Mouse (Mus musculus): ENCODE data around the gene Btnl9. TPM values are rescaled to one million over a fixed set of nuclear protein-coding genes. Genes with fewer than 3 reads are reported as not detected.
"Not testable (repeated sequence)": the region's sequence is repeated elsewhere in the genome, so short reads cannot be mapped to it uniquely, and the experiment has no call there.

The Btnl9 gene
- polyA plus RNA-seq, 1 experiment from 2014 or later: not detected

DNA sequence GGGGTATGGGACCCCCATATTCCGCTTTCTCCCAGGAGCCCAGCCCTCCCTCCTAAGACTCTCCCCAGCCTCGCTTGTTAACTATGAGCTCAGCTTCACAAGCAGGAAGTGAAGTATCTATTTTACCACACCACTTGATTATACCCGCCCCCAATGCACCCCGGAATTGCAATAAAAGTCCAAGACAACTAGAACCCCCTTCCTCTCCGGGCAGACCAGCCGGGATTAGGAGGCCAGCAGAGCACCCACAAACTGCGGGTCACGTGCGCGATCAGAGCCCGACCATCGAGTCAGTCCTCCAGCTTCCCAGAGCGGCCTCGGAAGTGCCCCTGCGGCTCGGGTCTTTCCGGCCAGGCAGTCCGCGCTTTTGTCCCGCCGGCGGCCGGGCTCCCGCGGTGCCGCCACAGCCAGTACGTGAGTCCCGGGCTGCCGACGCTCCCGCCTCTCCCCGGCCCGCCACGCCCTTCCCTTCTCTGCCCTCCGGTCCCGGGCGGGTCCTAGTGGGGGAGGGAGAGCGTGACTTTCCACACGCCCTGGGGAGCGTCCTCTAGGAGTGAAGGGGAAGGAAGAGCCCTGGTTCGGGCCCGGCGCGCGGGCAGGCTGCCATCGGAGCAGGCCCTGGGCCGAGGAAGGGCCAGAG lies 16.3 kb upstream of the Btnl9 start, which contains the start of gene Zfp62:
Gene Zfp62 (plus strand): TSS at position 164 of the 640 bp plus-strand sequence.
- peak; percentile 95 for ATAC-seq
- ChIA-PET CTCF (interaction anchor here (0.7 to 1.1 kb wide), 5 partner anchors 12 to 68 kb away, joined by 3 to 5 read pairs (median 3); no protein-coding TSS in a partner anchor), POLR2A (interaction anchor here (0.6 to 1.3 kb wide), 9 partner anchors 12 to 118 kb away, joined by 3 to 6 read pairs (median 4); no protein-coding TSS in a partner anchor)
- in situ Hi-C loops (cut with MboI; ENCODE audit: low pct_unique_long_range_greater_than_20kb): no loop called here
- TF ChIP-seq CTCF (IDR thresholded peaks at IDR 0.05): no peak
- DNase-seq (ENCODE audit: low read depth, low spot score): peak; percentile 57
- no peaks in the 10 kb centered on the region for H3K27me3 ChIP-seq

DNA sequence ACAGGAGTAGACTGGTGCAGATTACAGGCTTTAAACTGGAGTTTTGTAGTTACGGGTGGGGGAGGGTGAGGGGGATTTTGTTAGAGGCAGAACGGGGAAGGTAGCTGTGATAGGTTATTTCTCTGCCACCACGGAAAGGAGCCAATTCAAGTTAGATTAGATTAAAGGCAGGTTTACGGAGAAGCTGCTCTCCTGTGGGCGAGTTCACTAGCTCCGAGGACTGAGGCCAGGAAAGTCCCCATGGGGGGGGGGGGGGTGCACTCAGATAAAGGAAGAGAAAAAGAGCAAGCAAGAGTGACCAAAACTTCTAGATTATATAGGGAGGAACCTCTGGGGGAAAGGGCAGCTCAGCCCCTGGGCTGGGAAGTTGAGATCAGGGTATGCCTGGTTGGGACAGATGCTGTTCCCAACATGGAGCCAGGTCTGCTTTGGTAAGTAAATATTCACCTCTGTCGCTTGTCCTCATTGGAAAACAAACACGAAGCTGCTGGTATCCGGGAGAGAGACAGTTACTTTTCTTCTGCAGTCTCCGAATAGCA lies 15.6 kb upstream of the Btnl9 start:
- no peak for DNase-seq (ENCODE audit: low read depth, low spot score)
- ATAC-seq: no peak
- CTCF ChIA-PET: interaction anchor here (0.8 to 2.3 kb wide), 5 partner anchors 12 to 69 kb away, joined by 3 to 10 read pairs (median 3); no protein-coding TSS in a partner anchor

DNA sequence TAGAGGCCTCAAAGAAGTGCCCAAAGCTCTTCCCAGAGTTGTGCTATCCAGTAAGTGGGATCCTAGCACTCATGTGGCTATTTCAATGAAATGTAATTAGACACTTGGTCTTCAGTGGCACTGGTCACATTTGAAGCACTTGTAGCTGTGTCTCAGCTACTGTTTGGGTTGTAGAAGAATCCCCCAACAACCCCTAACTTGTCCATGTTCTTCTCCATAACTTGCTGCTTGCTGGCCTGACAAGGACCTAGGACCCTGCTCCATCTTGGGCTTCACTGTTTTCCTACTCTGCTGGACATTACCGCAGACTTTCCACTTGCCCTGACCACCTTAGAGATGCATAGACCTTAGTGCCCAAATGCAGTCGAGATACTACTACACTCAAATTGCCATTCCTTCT lies 15.1 kb upstream of the Btnl9 start:
- ATAC-seq (no peak), DNase-seq (ENCODE audit: low read depth, low spot score) (no peak)
- TF ChIP-seq CTCF (IDR thresholded peaks at IDR 0.05): no peak
- H3K27me3 ChIP-seq: no peaks in the 10 kb centered on the region
- POLR2A ChIA-PET: interaction anchor here (0.8 to 1.3 kb wide), 4 partner anchors 21 to 62 kb away, joined by 3 to 4 read pairs (median 4); no protein-coding TSS in a partner anchor
- in situ Hi-C loops (cut with MboI; ENCODE audit: low pct_unique_long_range_greater_than_20kb): no loop called here
- CTCF ChIA-PET: interaction anchor here (1.1 to 2.3 kb wide), 3 partner anchors 11 to 69 kb away, joined by 3 to 10 read pairs (median 5); no protein-coding TSS in a partner anchor

More for the DNA sequence above, 15.6 kb upstream of the Btnl9 start:
- in situ Hi-C loops (cut with MboI; ENCODE audit: low pct_unique_long_range_greater_than_20kb): no loop called here
- TF ChIP-seq CTCF (IDR thresholded peaks at IDR 0.05): no peak
- H3K27me3 ChIP-seq: no peaks in the 10 kb centered on the region
- POLR2A ChIA-PET: interaction anchor here (0.6 to 1.3 kb wide), 10 partner anchors 11 to 119 kb away, joined by 3 to 6 read pairs (median 4); no protein-coding TSS in a partner anchor

GRCm38 (mm10) chr11:49201142-49201541 lies 14.2 kb upstream of the Btnl9 start:
- DNase-seq (ENCODE audit: low read depth, low spot score): no peak
- CTCF ChIA-PET: interaction anchor here (0.7 to 2.3 kb wide), 3 partner anchors 10 to 70 kb away, joined by 3 to 10 read pairs (median 5); no protein-coding TSS in a partner anchor
- in situ Hi-C loops (cut with MboI; ENCODE audit: low pct_unique_long_range_greater_than_20kb): no loop called here

GRCm38 (mm10) chr11:49200666-49201065 lies 13.7 kb upstream of the Btnl9 start:
- H3K27me3 ChIP-seq: no peaks in the 10 kb centered on the region
- POLR2A ChIA-PET: no interaction called here
- no peak for DNase-seq (ENCODE audit: low read depth, low spot score)
- TF ChIP-seq CTCF (IDR thresholded peaks at IDR 0.05): no peak
- ATAC-seq: no peak
- in situ Hi-C loops (cut with MboI; ENCODE audit: low pct_unique_long_range_greater_than_20kb): no loop called here
- CTCF ChIA-PET: interaction anchor here (0.9 to 2.3 kb wide), 2 partner anchors 67 to 71 kb away, joined by 5 to 10 read pairs; no protein-coding TSS in a partner anchor

More at GRCm38 (mm10) chr11:49201142-49201541, 14.2 kb upstream of the Btnl9 start:
- H3K27me3 ChIP-seq: no peaks in the 10 kb centered on the region
- POLR2A ChIA-PET: interaction anchor here (0.6 kb wide), 2 partner anchors 332 to 360 kb away, joined by 3 read pairs; no protein-coding TSS in a partner anchor
- ATAC-seq: no peak
- TF ChIP-seq CTCF (IDR thresholded peaks at IDR 0.05): no peak

DNA sequence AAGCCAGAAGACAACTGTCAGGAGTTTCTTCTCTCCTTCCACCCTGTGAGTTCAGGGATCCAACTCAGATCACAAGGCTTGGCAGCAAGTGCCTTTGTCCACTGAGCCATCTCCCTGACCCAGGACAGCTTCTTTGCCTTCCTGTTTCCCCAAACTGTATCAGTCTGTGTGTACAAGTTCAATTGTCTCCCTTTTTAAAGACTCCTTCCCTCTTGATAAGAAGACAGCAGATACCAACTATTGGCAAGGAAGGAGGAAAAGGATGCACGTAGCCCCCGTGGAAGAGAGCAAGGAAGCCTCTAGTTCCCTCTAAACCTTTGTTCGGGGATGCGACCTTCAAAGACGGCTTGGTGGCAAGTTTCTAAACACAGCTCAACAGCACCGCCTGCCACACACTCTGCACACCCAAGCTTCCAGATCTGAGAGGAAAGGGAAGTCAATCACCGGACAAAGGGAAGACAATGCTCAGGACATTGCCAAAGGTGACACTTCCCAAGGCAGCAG lies 8.9 kb upstream of the Btnl9 start:
- CTCF ChIA-PET: interaction anchor here (1.5 to 2.2 kb wide), 2 partner anchors 9 to 75 kb away, joined by 4 to 11 read pairs; partner anchors contain the start of gene Btnl9
- ATAC-seq: no peak
- POLR2A ChIA-PET: no interaction called here
- no peaks in the 10 kb centered on the region for H3K27me3 ChIP-seq
- no peak for TF ChIP-seq CTCF (IDR thresholded peaks at IDR 0.05)
- in situ Hi-C loops (cut with MboI; ENCODE audit: low pct_unique_long_range_greater_than_20kb): loop anchor here (25.0 kb wide), 1 partner anchor 341 kb away; the partner anchor contains the start of genes Olfr1381 and Olfr1382
- no peak for DNase-seq (ENCODE audit: low read depth, low spot score)

DNA sequence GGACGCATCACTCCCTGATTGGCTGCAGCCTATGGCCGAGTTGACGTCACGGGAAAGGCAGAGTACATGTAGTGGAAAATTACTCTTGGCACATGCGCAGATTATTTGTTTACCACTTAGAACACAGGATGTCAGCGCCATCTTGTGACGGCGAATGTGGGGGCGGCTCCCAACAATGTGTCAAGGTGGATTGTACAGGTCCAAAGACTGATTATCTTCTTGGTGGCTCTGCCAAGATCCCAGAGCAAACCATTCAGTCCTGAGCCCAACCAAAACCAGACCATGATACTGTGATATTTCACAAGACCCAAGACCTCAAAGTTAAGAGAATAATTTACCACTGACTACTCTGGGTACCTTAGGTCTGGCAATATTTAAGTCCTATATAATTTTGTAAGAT lies 7.8 kb upstream of the Btnl9 start:
- H3K27me3 ChIP-seq; ATAC-seq; POLR2A ChIA-PET; CTCF ChIA-PET; DNase-seq (ENCODE audit: low read depth, low spot score): not testable (repeated sequence)
- in situ Hi-C loops (cut with MboI; ENCODE audit: low pct_unique_long_range_greater_than_20kb): loop anchor here (5.0 to 25.0 kb wide), 3 partner anchors 73 to 343 kb away; partner anchors contain the start of genes Olfr1381 and Olfr1382

GRCm38 (mm10) chr11:49191083-49191482 lies 4.1 kb upstream of the Btnl9 start:
- TF ChIP-seq CTCF (IDR thresholded peaks at IDR 0.05): no peak
- in situ Hi-C loops (cut with MboI; ENCODE audit: low pct_unique_long_range_greater_than_20kb): loop anchor here (5.0 to 25.0 kb wide), 3 partner anchors 76 to 346 kb away; partner anchors contain the start of genes Olfr1381 and Olfr1382
- peak; percentile 92 for ATAC-seq
- POLR2A ChIA-PET: interaction anchor here (0.6 kb wide), 1 partner anchor 12 kb away, joined by 3 read pairs; the partner anchor contains the start of gene Zfp62
- no peaks in the 10 kb centered on the region for H3K27me3 ChIP-seq
- CTCF ChIA-PET: interaction anchor here (0.7 to 2.3 kb wide), 6 partner anchors 10 to 82 kb away, joined by 3 to 14 read pairs (median 4); partner anchors contain the start of gene Zfp62
- no peak for DNase-seq (ENCODE audit: low read depth, low spot score)

- DNase-seq (ENCODE audit: low read depth, low spot score) (no peak), ATAC-seq (no peak)
- in situ Hi-C loops (cut with MboI; ENCODE audit: low pct_unique_long_range_greater_than_20kb): loop anchor here (5.0 to 25.0 kb wide), 3 partner anchors 78 to 348 kb away; partner anchors contain the start of genes Olfr1381 and Olfr1382
- peak; percentile 78 for TF ChIP-seq CTCF (IDR thresholded peaks at IDR 0.05)
- ChIA-PET CTCF (interaction anchor here (1.7 to 2.3 kb wide), 2 partner anchors 82 kb away, joined by 6 to 14 read pairs; no protein-coding TSS in a partner anchor), POLR2A (no interaction called here)
- no peaks in the 10 kb centered on the region for H3K27me3 ChIP-seq
Measured at GRCm38 (mm10) chr11:49189737-49190136, 2.8 kb upstream of the Btnl9 start.

- in situ Hi-C loops (cut with MboI; ENCODE audit: low pct_unique_long_range_greater_than_20kb): loop anchor here (25.0 kb wide), 1 partner anchor 350 kb away; the partner anchor contains the start of genes Olfr1381 and Olfr1382
- H3K27me3 ChIP-seq: peaks cover 7% of the 10 kb centered on the region
- ATAC-seq: no peak
- DNase-seq (ENCODE audit: low read depth, low spot score): no peak
- ChIA-PET CTCF (interaction anchor here (1.3 to 1.4 kb wide), 2 partner anchors 9 to 84 kb away, joined by 4 to 14 read pairs; no protein-coding TSS in a partner anchor), POLR2A (no interaction called here)
- no peak for TF ChIP-seq CTCF (IDR thresholded peaks at IDR 0.05)
Measured at GRCm38 (mm10) chr11:49187701-49188100, 742 bp upstream of the Btnl9 start.

Measured in Patski (cell line).